Mouse (Mus musculus): ENCODE results near the gene Chrnd.

Gene Chrnd

DNA sequence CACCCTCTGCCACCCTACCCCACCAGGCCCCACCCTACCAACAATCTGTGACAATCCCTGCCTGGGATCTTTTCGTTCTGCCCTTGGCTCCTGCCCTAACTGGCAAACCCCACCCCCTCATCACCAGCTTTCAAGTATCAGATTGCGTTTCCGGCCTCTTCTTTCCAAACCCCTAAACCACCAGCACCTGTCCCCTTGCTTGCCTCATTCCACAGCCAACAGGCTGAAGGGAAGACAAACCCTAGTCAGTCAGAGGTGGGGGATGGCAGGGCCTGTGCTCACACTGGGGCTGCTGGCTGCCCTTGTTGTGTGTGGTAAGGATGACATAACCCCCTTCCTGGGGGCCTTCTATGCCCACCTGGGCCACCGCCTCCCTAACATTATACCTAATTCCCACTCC lies at the start of gene Chrnd:
TSS of gene Chrnd (plus strand) at position 179 of the 400 bp plus-strand sequence.
- no peak for DNase-seq

DNA sequence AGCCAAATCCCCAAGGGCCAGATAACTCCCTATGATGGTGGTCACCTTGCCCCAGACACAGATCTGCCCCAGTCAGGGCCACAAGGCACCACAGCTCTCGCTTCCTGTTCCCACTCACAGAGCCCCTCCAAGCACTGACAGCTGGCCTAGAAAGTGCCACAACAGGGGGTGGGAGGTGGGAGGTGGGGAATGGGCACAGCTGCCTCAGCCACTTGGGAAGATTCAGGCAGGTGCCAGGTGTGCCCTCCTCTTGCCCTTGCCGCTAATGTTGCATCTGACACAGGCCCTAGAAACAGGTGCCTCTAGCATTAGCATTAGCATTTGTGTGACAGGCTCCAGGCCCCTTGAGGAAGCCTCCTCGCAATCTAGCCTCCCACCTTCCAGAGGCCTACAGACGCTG lies 48.9 kb upstream of the Chrnd start:
- DNase-seq = no peak

DNA sequence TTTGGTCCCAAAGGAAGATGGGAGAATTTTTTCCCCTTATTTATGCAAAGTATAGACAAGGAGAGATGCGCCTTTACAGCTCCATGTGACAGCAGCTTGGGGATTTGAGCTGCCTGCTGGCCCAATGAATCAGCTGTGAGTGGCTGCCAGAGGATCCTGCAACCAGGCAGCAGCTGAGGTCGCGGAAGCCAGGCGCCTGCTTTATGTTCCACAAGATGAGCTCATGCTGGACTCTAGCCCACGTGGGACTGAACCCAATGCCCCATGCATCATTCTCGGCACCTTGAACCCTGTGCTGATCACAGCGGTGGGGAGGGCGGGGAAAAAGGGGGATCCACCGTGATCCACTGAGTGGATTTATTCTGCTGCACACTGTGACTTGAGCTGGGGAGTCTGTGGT lies 48.0 kb upstream of the Chrnd start:
- no peak for DNase-seq

DNA sequence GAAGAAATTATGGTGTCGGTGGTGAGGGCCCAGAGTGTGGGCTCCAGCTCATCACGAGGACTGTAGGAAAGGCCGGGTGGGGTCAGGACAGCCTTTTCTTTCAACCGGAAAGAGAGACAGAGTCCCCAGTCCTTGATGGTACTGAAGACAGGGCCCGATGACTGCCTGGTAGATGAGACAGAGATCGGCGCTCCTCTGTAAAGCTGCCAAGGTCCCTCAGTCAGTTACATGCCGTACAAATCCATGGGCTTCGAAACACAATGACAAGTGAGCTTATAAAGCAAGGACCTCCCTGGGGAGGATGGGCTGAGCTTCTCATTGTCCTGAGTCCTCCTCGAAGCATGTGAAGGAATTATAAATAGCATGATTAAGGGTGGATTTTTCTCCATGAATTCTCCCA lies 47.3 kb upstream of the Chrnd start:
- no peak for DNase-seq

DNA sequence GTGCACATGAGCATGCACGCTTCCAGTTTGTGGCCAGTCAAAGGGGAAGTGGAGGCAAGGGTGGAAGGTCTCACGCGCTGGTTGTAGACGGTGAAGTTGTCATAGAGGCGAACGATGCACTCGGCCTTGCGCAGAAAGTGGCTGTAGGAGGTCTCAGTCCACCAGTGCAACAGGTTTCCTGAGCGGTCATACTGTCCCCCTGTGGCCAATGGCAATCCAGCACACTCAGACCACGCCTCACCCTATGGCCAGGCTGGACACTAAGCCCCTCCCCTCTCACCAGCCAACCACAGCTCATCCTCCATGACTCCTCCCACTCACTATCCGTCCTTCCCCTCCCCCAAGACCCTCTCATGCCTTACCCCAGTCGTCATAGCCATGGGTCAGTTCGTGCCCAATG lies 41.0 kb upstream of the Chrnd start:
- no peak for DNase-seq

DNA sequence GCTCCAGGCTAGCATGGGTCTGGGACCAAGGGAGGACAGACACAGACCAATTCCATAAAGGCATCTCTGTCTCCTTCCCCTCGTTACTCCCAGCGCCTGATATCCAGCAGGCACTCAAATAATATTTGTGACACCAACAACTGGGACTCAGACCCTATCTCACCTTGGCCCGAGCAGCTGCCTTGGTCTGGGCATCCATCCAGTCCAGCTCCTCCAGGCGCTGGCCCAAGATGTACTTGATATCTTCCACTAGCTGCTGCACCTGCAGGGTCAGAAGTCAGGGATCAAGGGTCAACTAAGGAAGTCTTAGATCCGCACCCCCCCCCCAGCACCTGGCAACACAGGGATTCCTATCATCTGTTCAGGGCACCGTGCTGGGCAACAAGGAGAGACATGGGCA lies 39.1 kb upstream of the Chrnd start:
- no peak for DNase-seq

DNA sequence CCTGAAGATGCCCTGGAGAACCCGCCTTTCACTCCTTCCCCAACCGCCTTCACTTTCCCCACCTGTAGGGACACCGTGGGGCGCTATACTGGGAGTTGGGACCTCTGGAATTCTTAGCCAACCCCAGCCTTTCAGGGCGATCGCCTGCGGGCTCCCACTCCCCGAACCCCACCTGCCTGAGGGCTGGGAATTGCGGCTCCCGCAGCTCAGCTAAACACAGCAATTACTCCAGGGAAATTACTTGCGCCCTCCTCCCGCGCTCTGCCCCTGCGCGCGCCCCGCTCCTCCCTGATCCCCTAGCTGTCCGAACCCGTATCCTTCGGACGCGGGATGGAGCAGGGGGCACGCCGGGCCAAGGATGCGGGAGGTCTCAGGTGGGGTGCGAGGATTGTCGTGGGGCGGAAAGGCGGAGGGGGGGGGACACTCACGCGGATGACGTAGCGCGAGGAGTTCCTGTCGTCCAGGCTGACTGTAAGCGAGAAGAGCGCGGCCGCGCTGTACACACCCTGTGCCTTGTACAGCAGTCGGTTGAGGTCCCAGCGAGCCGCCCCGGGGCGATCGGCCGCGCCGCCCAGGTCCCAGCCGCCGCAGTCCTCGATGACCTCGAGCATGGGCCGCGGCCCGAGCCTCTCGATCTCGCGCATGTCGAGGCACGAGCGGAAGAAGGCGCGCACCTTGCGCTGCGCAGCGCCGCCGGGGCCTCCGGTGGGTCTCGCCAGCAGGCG lies 36.5 kb upstream of the Chrnd start:
- no peak for DNase-seq

DNA sequence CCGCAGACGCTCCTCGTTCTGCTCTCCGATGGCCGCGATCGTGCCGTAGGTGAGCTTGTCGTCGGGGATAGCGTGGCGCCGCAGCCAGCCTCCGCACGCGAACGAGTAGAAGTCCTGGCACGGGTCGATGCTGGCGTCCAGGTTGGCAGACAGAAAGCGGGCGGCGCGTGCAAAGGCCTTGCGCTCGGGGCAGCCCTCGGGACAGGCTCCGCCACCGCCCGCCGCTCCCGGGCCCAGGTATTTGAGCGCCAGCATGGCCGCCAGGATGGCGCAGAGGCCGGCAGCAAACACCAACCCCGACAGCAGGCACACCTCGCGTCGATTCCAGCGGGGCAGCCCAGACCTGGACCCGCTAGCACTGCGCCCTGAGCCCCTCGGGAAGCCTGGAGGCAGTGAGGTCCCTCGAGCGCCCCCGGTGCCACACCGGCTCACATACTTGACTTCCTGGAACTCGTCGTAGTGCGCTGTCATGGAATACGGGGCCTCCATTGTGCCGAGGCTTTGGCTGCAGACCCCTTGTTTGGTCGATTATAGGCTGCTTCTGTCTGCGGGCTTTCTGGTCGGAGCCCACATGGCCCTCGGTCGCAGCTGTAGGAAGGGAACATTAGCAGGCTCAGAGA lies 35.8 kb upstream of the Chrnd start:
- DNase-seq = no peak

DNA sequence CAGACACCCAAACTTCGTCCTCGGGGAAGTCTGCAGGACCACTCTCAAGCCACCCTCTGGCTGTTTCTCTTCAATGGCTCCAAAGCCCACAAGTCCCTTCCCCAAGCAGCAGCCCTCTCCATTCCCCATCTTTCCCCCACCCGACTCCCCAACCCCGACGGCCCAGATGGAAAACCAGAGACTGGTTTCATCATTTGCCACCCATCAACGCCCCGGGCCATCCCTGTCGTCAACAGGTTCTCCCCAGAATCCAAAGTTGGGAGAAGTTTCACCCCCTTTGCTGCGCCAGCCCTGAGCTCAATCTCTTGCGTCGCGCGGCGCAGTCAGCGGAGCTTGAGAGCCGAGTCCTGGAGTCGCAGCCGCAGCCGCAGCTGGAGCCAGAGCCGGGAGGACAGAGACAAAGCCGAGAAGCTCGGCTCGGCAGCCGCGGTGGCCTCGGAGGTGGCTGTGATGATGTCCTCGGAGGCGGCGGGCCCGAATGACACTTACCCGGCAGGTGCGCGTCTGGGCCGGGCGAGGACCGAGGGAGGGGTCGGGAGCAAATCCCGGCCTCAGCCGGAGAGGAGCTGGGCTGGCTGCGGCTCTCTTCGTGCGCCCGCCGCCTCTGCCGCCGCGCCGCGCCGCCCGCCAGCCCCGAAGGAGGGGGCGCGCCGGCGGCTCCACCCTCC lies 34.7 kb upstream of the Chrnd start:
- no peak for DNase-seq

DNA sequence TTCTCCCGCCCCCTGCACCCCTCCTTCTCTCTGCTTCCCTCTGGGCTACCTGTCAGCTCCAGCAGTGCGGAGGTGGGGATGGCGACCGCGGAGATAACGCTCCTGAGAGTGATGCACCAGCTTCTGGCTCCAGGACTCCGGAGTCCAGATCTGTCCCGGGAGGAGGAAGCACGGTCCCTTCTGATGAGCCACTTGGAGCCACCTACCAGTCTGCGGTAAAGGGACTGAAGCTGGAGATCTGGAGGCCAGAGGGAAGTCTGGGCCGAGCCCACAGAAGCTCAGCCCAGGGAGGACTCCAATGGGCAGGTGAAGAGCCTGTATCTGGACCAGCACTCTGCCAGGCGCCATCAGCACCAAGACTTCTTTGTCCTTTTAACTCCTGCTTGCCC lies 34.2 kb upstream of the Chrnd start, which contains the start of gene Ecel1:
TSS of gene Ecel1 (minus strand) at position 323 of the 389 bp plus-strand sequence.
- DNase-seq = no peak

DNA sequence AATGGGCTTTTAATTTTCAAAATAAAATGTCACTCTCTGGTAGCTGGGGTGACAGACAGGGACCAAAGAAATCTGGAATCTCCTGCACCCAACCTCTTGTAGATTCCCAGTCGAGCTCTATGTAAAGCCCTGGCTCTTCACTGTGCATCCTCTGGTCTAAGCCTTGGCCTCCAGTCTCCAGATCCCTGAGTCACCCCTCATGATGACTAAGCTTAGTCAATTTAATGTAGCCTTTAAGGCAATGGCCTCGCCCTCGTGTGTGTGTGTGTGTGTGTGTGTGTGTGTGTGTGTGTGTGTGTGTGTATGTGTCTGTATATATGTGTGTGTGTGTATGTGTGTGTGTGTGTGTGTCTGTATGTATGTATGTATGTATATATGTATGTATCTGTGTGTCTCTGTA lies 31.0 kb upstream of the Chrnd start:
- DNase-seq = no peak

DNA sequence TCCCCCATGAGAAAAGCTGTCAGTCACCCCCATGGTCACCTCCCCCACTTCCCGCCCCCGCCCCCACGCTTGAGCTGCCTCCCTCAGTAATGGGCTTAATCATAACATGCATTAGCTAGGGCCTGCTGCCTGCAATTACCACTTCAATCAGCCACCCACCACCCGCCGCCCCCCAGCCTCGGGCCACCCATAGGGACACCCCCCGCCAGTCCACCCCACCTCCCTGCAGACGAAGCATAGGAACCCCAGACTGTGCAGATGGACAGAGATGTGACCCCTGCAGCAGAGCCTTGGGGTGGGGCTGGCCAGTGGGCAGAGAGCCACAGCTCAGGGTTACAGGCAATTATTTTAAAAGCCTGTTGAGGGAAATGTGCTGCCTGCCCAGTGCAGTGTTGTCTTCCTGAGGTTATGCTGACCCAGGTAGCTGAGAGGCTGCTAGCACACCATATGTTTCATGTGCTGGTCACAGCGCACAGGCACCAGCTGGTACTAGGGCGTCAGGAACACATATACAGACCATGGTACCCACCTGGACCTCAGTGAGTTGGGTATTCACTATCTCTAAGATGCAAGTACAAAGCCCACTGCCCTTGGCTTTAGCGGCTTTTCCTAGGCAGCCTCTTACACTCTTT lies 26.1 kb upstream of the Chrnd start:
- DNase-seq = no peak

DNA sequence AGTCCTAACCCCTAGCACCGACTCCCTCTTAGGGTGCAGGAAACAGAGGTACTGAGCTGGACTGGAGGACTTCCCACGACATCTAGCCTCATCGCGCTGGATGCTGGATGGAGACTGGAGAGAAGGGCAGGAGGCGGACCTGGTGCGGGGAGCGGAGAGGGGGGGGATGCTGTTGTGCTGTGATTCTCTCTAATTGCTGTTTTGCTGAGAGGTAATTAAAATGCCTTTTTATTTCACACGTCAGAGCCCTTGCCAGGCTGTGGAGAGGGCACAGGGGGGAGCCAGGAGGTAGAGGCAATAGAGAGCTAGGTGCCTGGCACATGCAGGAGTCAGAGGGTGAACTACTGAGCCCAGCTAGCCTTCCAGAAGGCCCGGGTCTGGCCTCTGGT lies 25.6 kb upstream of the Chrnd start:
- no peak for DNase-seq

DNA sequence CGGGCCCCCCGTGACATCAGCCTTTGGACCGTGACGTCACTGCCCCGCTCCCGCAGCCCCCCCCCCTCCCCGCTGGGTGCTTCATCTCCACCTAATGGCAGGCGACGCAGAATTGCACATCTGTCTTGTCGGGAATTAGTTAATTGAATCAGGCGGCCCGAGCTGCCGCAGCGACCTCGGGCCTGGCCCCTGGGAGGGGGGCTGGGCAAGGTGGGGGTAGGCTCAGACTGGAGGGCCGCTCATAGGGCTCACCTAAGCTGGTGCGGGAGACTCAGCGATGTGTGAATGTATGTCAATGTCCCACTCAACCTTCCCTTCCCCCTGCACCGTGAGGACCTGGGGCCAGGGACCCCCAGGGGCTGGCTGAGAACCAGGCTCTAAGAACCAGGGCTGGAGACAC lies 19.9 kb upstream of the Chrnd start:
- DNase-seq = no peak

DNA sequence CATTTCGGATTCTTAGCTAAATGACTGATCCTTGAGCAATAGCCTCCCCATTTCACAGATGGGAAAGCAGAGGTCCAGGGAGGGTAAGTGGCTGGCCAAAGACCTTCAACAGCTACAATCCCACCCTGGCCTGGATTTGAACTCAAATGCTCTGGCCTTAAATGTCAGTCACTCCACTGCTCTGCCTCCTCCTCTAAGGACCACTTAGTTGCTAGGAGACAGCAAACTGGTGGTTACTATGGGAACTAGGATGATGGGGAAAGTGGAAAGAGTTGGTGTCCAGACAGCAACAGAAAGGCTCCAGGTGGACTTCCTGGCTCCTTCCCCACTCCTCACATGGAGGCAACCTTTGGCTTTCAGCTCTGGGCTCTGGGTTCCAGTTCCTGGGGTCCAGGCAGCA lies 19.1 kb upstream of the Chrnd start:
- DNase-seq = no peak

DNA sequence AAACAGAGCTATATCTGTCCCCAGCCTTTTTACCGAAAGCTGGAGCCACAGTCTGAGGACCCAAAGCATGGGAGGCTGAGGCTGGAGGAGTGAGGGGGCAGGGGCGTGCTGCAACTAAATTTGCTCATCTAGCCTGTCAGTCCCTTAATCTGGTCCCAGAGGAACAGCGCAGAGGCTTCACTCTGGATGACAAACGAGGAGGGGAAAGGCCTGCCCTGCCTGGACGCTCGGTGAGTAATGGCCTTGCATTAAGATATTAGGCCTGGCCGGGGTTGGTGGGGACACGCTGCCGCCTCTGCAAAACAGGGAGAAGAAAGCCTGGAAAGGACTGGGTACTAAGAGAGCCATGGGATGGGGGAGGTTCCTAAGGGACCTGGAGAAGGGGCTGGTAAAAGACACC lies 18.1 kb upstream of the Chrnd start:
- DNase-seq = no peak

DNA sequence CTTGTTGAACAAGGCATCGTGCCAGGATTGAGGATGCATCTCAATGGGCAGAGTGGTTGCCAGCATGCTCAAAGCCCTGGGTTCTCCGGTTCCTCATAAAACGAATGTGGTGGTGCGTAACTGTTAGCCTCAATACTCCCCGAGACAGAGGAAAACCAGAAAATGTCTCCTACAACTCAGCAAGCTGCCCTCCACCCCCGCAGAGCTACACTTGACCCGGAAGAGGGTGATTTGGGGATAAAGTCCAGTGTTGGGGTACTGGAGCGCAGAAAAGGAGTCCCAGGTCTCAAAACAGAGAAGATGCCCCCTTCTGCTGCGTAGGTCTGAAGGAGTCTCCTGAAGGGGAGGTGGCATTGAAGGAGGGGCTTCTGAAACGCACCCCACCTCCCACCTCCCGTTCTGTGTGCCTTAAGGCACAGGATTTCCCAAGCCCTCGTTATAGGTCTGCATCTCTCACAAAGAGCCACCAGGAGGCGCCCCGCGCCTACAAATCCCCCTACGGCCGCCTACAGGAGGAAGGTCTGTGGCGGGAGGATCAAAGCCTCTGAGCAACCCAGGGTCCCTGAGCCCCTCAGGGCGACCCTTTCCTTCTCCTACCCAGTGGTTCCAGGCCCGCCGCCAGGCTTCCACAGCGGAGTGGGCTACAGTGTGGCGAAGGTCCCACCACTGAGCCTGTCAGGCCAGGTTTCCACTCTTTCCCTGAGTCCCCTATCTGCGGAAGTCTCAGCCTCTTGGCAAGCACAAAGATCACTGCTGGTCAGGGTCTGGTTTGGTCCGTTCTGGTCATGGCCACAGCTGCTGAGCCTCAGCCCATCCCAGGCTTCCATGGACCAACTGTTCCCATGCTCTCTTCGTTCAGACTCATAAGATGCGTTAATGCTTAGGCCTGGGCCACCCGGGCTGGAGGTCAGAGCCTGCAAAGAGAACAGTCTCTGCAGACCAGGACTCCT lies 16.1 kb upstream of the Chrnd start:
- DNase-seq = peak; percentile 68 to 76

DNA sequence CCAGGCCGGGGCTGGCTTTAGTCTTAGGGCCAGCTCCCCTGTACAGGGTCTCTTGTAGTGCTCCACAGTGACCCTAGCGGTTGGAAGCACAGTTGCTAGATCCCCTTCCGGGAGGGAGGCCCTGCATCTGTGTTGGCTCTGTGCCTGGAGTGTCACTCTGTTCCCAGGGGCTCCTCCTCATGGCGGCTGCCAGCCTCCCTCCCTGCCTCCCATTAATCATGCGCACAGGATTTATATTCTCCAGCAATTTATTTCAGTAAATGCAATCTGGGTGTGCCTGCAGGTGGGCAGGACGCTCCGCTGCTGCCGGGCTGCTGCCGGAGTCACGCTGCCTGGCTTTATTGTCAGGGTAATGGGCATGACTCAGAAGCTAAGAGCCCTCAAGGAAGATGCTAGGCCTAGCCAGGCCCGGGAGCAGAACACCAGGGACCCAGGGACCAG lies 14.5 kb upstream of the Chrnd start:
- DNase-seq = peak in 1 of 2 experiments; percentile 54

DNA sequence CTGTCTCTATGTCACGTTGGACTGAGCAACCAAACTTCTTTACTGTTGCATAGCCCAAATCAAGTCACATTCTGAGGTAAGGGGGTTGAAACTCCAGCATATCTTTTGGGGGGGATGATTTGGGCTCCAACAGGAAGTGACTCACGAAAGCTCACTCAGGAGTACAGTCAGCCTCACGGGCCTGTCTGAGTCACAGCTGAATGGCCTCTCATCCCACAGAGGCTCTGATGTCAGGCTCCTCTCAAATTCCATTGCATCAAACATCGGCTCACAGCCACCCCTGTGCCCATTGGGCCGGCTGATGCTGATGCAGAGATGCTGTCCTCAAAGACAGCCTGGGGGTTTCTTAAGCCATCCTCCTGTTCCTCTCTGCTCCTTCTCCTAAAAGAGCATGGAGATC lies 9.5 kb upstream of the Chrnd start:
- no peak for DNase-seq

DNA sequence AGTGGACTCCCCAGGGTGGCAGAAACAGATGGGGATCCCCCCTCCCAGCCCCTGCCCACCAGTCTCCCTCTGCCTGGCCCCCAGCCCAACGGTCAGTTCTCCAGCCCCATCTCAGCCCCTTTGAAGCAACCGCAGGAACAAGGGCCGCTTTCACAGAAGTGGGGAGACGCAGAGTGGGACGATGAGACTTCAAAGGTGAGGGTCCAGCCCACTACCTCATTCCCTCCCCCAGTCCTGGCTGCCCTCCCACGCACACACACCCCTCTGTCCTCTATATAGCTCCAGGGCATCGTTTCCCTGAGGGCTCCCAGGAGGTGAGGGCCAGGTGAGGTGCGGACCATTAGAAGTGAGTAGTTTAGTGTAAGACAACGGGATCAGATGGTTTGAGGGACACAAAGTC lies 7.4 kb upstream of the Chrnd start, which contains the start of gene Prss56:
TSS of gene Prss56 (plus strand) at position 301 of the 400 bp plus-strand sequence.
- DNase-seq = no peak

DNA sequence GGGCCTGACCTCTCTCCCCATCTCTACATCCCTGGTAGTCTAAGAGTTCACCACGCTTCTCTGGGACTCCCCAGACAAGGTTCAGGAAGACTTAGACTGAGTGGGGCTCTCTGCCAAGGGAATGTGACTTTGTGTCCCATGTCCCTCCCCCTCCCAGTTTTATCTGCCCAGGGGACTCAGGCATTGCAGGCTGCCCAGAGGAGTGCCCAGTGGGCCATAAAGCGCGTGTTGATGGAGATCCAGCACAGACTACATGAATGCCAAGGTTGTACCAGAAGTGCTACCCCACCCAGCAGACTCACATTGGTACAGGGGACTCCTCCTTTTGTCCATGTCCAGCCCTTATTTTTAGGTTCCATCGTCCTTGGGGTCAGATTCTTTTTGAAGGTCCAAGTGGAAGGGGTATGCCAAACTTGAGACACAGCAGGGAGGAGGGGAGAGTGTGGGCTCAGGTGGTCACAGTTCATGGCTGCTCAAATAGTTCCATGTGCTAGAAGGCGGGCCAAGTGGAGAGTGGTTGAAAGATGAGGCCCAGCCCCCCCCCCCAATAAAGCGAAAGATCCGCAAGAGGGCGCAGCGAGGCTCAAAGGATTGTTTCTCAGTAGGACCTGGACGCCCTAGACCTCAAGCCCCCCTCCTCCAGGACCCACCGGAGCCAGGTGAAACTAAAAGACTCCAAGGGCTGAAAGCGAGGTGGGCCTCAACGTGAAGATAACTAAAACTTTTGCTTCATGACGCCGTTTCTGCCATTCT lies 6.2 kb upstream of the Chrnd start:
- DNase-seq = no peak

DNA sequence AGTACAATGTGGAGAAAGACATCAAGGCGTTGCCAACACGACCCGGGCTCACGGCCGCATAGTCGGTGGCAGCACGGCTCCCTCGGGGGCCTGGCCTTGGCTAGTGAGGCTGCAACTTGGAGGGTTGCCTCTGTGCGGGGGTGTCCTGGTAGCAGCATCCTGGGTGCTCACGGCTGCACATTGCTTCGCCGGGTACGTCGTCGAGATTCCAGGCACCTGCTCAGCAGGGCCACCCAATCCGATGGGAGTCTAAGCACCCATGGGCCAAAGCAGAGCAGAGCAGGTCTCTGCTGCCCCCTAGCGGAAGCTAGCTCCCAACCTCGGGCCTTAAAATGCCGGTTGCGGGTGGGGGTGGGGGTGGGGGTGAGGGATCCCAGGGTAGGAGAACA lies 5.7 kb upstream of the Chrnd start:
- DNase-seq = peak; percentile 84 to 87

Data from kidney, postnatal 25 days (tissue).